Mouse (Mus musculus): Measurements from ENCODE around the gene 1700001C19Rik.

- TF ChIP-seq CTCF (IDR thresholded peaks at IDR 0.05; ENCODE audit: low read depth): no peak
- no peak for TF ChIP-seq EP300 (optimal IDR thresholded peaks at IDR 0.05)
These were observed 1.4 kb upstream of the 1700001C19Rik start for GRCm38 (mm10) chr17:47438611-47439010.
